Mouse (Mus musculus) kidney, adult 9 months (tissue): ENCODE measurements around the gene Cfap46.
A peak's percentile ranks its signal among the peaks of the same experiment; 100 is the strongest.

Experiments used
- DNase-seq: peaks from one replicate; pipeline ENCODE4 v3.0.0; 2022

Gene Cfap46

GRCm38 (mm10) chr7:139579261-139579905, 104.2 kb downstream of the Cfap46 start:
- DNase-seq, result no peak

GRCm38 (mm10) chr7:139576064-139576686, 107.4 kb downstream of the Cfap46 start:
- DNase-seq, result no peak

DNA sequence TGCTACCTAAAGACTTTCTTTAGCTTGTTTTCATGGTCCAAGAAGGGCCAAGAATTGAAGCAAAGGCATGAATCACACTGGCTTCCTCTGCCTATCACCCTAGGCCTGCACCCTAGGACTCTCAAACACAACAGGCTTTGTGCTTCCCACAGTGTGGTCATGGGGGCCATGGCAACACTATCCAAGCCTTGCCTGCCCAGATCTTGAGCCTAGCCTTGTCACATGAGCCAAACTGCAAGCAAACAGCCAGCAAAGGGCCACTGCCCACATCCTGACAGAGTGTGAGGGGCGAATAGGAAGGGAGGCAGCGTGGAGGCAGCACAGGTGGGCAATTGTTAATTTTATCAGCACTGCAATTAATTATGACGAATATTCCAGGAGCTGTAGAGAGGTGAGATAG, 111.0 kb downstream of the Cfap46 start:
- no peak for DNase-seq

DNA sequence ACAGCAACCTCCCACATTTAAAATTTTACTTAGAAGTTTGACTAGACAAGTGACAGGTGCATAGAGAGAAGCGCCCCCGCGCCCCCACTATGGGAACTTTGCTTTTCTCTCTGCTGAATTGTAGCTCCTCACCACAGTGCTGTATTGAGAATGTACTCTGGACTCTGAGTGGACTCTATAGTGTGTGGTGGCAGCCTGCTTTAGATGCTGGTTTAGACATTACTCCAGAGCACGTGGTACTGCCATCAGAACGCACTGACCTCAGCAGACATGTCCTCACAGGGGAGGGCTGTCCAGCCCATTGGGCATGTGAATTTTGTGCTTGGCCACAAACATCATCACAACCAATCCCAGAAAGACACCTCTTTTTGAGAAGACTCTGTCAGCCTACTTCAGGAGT, 112.8 kb downstream of the Cfap46 start:
- no peak for DNase-seq

- no peak for DNase-seq
Observed at GRCm38 (mm10) chr7:139566533-139566932, 117.1 kb downstream of the Cfap46 start.

DNA sequence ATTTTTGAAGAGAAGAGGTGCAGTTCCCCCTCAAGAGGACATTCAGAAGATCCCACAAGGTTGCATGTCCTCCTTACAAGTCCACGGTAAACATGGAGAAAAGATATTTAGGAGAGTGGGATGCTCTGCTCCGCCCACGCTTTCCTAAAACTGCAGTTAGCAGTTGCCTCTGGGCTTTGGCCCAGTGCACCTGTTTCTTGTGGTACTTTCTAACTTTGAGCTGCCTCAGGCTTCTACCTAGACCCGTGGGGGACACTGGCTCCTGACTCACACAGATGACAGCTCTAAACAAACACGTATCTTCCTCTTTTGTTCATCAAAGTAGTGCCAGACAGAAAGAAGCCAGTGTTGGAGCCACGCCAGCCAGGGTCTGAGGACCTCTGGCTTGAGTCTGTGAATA, 117.6 kb downstream of the Cfap46 start:
- DNase-seq, result no peak

- no peak for DNase-seq
Observed at GRCm38 (mm10) chr7:139564161-139564560, 119.5 kb downstream of the Cfap46 start.

GRCm38 (mm10) chr7:139563425-139563824, 120.2 kb downstream of the Cfap46 start:
- DNase-seq, result no peak

DNA sequence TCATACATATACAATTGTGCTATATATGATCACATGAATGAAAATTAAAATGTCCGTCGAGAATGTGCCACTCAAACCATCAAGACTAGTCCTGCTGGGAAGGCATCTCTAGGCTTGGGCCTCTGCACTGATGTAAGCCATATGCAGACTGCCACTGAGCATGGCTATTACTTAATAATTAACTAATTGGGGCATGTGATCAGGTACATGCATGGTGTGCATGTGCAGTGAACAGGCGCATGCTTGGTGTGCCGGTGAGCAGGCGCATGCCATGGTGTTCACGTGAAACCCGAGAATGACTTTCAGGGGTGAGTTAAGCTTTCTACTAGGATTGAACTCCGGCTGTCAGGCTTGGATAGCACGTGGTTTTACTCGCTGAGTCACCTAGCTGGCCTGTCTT, 124.0 kb downstream of the Cfap46 start:
- peak; percentile 27 for DNase-seq

- no peak for DNase-seq
Observed at GRCm38 (mm10) chr7:139556746-139557526, 126.7 kb downstream of the Cfap46 start.

GRCm38 (mm10) chr7:139556331-139556730, 127.3 kb downstream of the Cfap46 start:
- DNase-seq, result no peak

DNA sequence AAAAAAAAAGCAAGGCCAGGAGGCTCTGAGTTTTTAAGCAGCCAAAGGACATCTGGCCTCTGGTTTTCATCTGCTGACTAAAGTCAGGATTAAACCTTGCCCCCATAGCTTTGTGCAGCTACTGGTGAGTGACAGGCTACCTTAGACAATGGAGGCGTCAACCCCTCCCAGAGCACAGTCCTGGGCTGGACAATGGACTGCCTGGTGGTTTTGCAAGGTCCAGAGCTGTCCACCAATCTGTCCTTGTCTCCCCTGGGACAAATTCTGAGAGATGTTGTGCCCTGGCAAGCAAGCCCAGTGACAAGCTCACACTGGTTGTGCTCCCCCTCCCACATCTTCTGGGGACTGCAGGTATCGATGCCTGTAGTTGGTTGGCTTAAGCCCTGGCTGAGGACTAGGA, 132.1 kb downstream of the Cfap46 start:
- no peak for DNase-seq
